Mouse (Mus musculus): Measurements from ENCODE around the gene Gm21679. TPM values are rescaled to one million over a fixed set of nuclear protein-coding genes. Genes with fewer than 3 reads are reported as not detected.

Gene Gm21679
- polyA plus RNA-seq (2012; rRNA removed): not detected in 2 replicates

GRCm38 (mm10) chrY:29683270-29683669, at the start of gene Gm21679:
Gene Gm21679, minus strand, starts transcription at chrY:29683370.

Measured in colon, adult 2 months (tissue).